Mouse (Mus musculus) CH12.LX (cell line): ENCODE measurements at regions not wholly inside any gene's neighbourhood (a gene's known extent, or its start where the extent isn't known, plus 50 kb on each side); places are given as distances from the start of the nearest gene placed in this dataset.
A peak's percentile ranks its signal among the peaks of the same experiment; 100 is the strongest.

Experiments used
- DNase-seq: peaks from one replicate; pipeline ENCODE4 v3.0.0-alpha.2; 2013; ENCODE audit errors: extremely low read depth
- H3K27ac ChIP-seq: 2 replicates; pipeline ENCODE4 v1.5.1; 2012; ENCODE audit warnings: low read depth, mild to moderate bottlenecking, control low read depth, moderate library complexity; ENCODE audit not compliant: insufficient read depth
- H3K27me3 ChIP-seq: replicated peaks from 2 replicates; pipeline ENCODE3; 2012; ENCODE audit warnings: inconsistent platforms
- H3K36me3 ChIP-seq, 2 experiments: replicated peaks in 1 of 2; 2 replicates each; pipeline versions ENCODE3 to v1.6.1; 2012; ENCODE audit warnings: inconsistent platforms in 1 of 2, low read length in 1 of 2, mild to moderate bottlenecking in 1 of 2, mixed read lengths in 1 of 2, moderate library complexity in 1 of 2; ENCODE audit not compliant: control insufficient read depth in 1 of 2, insufficient read depth in 1 of 2
- H3K4me1 ChIP-seq, 2 experiments: 2 replicates each; pipeline ENCODE4 v1.6.1; 2012; ENCODE audit warnings: inconsistent platforms in 1 of 2, moderate library complexity in 1 of 2; ENCODE audit not compliant: insufficient read depth in 2 of 2, control insufficient read depth in 1 of 2
- H3K4me2 ChIP-seq: 2 replicates; pipeline ENCODE4 v1.6.1; 2012; ENCODE audit warnings: low read depth, mild to moderate bottlenecking, control low read depth; ENCODE audit not compliant: poor library complexity, insufficient read depth, severe bottlenecking
- H3K4me3 ChIP-seq, 3 experiments: fragments of 150-350 bp in 1 of 3; sonication (generic) in 1 of 3; replicated peaks in 1 of 3; 2 replicates each; pipeline versions ENCODE3 to v1.5.1; 2011 to 2012; ENCODE audit warnings: low read depth in 2 of 3, low read length in 2 of 3, mild to moderate bottlenecking in 2 of 3, moderate library complexity in 2 of 3, control low read depth in 1 of 3, improper control_type of control experiment in 1 of 3, inconsistent platforms in 1 of 3, mixed read lengths in 1 of 3; ENCODE audit not compliant: poor library complexity in 1 of 3
- H3K79me2 ChIP-seq: replicated peaks from 2 replicates; pipeline ENCODE4 v1.6.1; 2012; ENCODE audit warnings: mild to moderate bottlenecking, moderate library complexity; ENCODE audit not compliant: control insufficient read depth, poor library complexity, insufficient read depth, severe bottlenecking; ENCODE audit errors: extremely low read depth
- H3K9ac ChIP-seq: 2 replicates; pipeline ENCODE4 v1.6.1; 2012; ENCODE audit warnings: low read depth, mild to moderate bottlenecking, control low read depth, moderate library complexity; ENCODE audit not compliant: insufficient read depth
- H3K9me3 ChIP-seq: replicated peaks from 2 replicates; pipeline ENCODE3; 2012; ENCODE audit warnings: low read length, inconsistent platforms, mixed read lengths
- BHLHE40 ChIP-seq: IDR thresholded peaks from 2 replicates; pipeline ENCODE4 v1.6.1; 2011; ENCODE audit warnings: mild to moderate bottlenecking, low read depth, low read length, improper control_type of control experiment
- CHD1 ChIP-seq: IDR thresholded peaks from 2 replicates; pipeline ENCODE4 v1.6.1; 2012; ENCODE audit warnings: low read depth, low read length, improper control_type of control experiment, inconsistent platforms
- CHD2 ChIP-seq: IDR thresholded peaks from 2 replicates; pipeline ENCODE4 v1.6.1; 2011; ENCODE audit warnings: low read length, improper control_type of control experiment
- ETS1 ChIP-seq: conservative IDR thresholded peaks from 2 replicates; pipeline ENCODE4 v1.6.1; 2012; ENCODE audit warnings: low read depth, mild to moderate bottlenecking, inconsistent platforms, low read length, improper control_type of control experiment, moderate library complexity
- HCFC1 ChIP-seq: IDR thresholded peaks from 2 replicates; pipeline ENCODE4 v1.6.1; 2012; ENCODE audit warnings: low read depth, mild to moderate bottlenecking, inconsistent platforms, low read length, improper control_type of control experiment
- JUN ChIP-seq: IDR thresholded peaks from 2 replicates; pipeline ENCODE4 v1.6.1; 2011; ENCODE audit warnings: low read depth, mild to moderate bottlenecking, low read length, improper control_type of control experiment, moderate library complexity; ENCODE audit not compliant: insufficient read depth
- MAFK ChIP-seq: IDR thresholded peaks from 2 replicates; pipeline ENCODE4 v1.6.1; 2011; ENCODE audit warnings: low read length, improper control_type of control experiment; ENCODE audit not compliant: insufficient replicate concordance
- MAX ChIP-seq: IDR thresholded peaks from 2 replicates; pipeline ENCODE4 v1.6.1; 2011; ENCODE audit warnings: low read length, improper control_type of control experiment
- MAZ ChIP-seq: IDR thresholded peaks from 2 replicates; pipeline ENCODE4 v1.6.1; 2012; ENCODE audit warnings: low read depth, mild to moderate bottlenecking, inconsistent platforms, low read length, improper control_type of control experiment, moderate library complexity
- NRF1 ChIP-seq: IDR thresholded peaks from 2 replicates; pipeline ENCODE4 v1.6.1; 2014; ENCODE audit warnings: low read depth, mild to moderate bottlenecking, inconsistent platforms, low read length, improper control_type of control experiment, moderate library complexity
- RAD21 ChIP-seq: IDR thresholded peaks from 2 replicates; pipeline ENCODE4 v1.6.1; 2011; ENCODE audit warnings: low read depth, mild to moderate bottlenecking, low read length, improper control_type of control experiment, moderate library complexity
- SIN3A ChIP-seq: IDR thresholded peaks from 2 replicates; pipeline ENCODE4 v1.6.1; 2012; ENCODE audit warnings: low read length, improper control_type of control experiment, inconsistent platforms
- SMC3 ChIP-seq: IDR thresholded peaks from 2 replicates; pipeline ENCODE4 v1.6.1; 2011; ENCODE audit warnings: low read depth, low read length, improper control_type of control experiment
- TBP ChIP-seq: conservative IDR thresholded peaks from 2 replicates; pipeline ENCODE4 v1.6.1; 2011; ENCODE audit warnings: low read depth, low read length, improper control_type of control experiment
- TCF12 ChIP-seq: IDR thresholded peaks from 2 replicates; pipeline ENCODE4 v1.6.1; 2014; ENCODE audit warnings: low read depth, mild to moderate bottlenecking, inconsistent platforms, low read length, improper control_type of control experiment
- UBTF ChIP-seq: IDR thresholded peaks from 2 replicates; pipeline ENCODE4 v1.6.1; 2012; ENCODE audit warnings: low read depth, mild to moderate bottlenecking, inconsistent platforms, low read length, improper control_type of control experiment, moderate library complexity
- ZC3H11A ChIP-seq: IDR thresholded peaks from 2 replicates; pipeline ENCODE4 v1.6.1; 2012; ENCODE audit warnings: low read depth, mild to moderate bottlenecking, inconsistent platforms, low read length, improper control_type of control experiment
- dilution Hi-C: fragments of 300-500 bp; cut with MboI; formaldehyde crosslinking; loops from 2 replicates; pipeline ENCODE4 v1.14.3; 2020; ENCODE audit warnings: low sequenced_read_pairs; ENCODE audit not compliant: extremely low pct_unique_long_range_greater_than_20kb, extremely low pct_ligation_motif_present
- in situ Hi-C: fragments of 300-500 bp; cut with MboI; formaldehyde crosslinking; loops from 3 replicates; pipeline ENCODE4 v1.14.3; 2019; ENCODE audit warnings: low sequenced_read_pairs, low pct_ligation_motif_present, low pct_unique_long_range_greater_than_20kb, mixed read lengths

- H3K9ac ChIP-seq: no peak overlapping the region
- H3K9me3 ChIP-seq: no peaks in the 10 kb centered on the region
- no peak overlapping the region for H3K27ac ChIP-seq
- DNase-seq: peak; percentile 34
- no peak overlapping the region for H3K4me2 ChIP-seq
- peaks cover 3 to 10% of the 10 kb centered on the region in 2 experiments; a peak in 3 of 4 replicates for H3K4me1 ChIP-seq
- in situ Hi-C loops (no loop called here), dilution Hi-C loops (no loop called here)
- no peaks in the 10 kb centered on the region for H3K36me3 ChIP-seq
- no peak overlapping the region for H3K4me3 ChIP-seq
- no peak for TF ChIP-seq BHLHE40
- TF ChIP-seq MAFK: no peak
- no peak for TF ChIP-seq MAX
- no peak for TF ChIP-seq NRF1
- no peak for TF ChIP-seq TCF12
- TF ChIP-seq RAD21: no peak
- H3K27me3 ChIP-seq: no peaks in the 10 kb centered on the region
- no peaks in the 10 kb centered on the region for H3K79me2 ChIP-seq
Observed at GRCm38 (mm10) chr2:148579027-148579426, 93.4 kb upstream of the Nxt1 start.

DNA sequence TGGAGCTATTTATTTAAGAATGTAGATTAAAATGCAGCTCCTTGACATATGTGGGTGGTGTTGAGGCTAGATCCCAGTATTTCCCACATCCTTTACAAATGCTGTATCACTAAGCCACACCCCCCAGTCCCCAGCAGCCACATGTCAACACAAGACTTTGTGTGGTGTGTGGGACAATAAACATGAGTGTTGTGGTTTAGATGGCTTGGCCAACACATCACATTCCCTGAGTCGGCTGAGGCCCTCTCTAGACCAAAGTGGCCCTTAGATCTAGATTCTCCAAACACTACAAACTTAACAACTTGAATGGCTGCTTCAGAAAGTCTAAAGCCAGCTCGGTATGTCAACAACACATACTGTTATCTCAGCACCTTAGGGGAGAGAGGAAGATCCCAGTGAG, 94.2 kb upstream of the Nxt1 start:
- dilution Hi-C loops: no loop called here
- TF ChIP-seq TCF12: no peak
- TF ChIP-seq UBTF: no peak
- TF ChIP-seq CHD1: no peak
- TF ChIP-seq TBP: no peak
- no peak for TF ChIP-seq CHD2
- no peak for TF ChIP-seq MAZ
- no peak for TF ChIP-seq ZC3H11A
- TF ChIP-seq JUN: no peak
- TF ChIP-seq ETS1: no peak
- no peak for TF ChIP-seq HCFC1
- TF ChIP-seq SMC3: no peak
- no peak for TF ChIP-seq SIN3A
- Histone ChIP-seq H3K27ac (no peak overlapping the region), H3K9me3 (no peaks in the 10 kb centered on the region), H3K4me1 (peaks cover 3 to 13% of the 10 kb centered on the region in 2 experiments; a peak in 3 of 4 replicates), H3K4me3 (no peak overlapping the region), H3K9ac (no peak overlapping the region), H3K36me3 (no peaks in the 10 kb centered on the region), H3K27me3 (no peaks in the 10 kb centered on the region), H3K79me2 (no peaks in the 10 kb centered on the region), H3K4me2 (no peak overlapping the region)
- DNase-seq: no peak
- in situ Hi-C loops: no loop called here
